Mouse (Mus musculus) hematopoietic stem cell, adult 5-6 weeks (primary cell): ENCODE measurements around the gene Cdc45. TPM values are rescaled to one million over a fixed set of nuclear protein-coding genes. Genes with fewer than 3 reads are reported as not detected.
A peak's percentile ranks its signal among the peaks of the same experiment; 100 is the strongest.

Source experiments
- ATAC-seq, 2 experiments: fragments of 125-278 bp in 1 of 2; replicated peaks in 1 of 2; 2 replicates each; pipeline ENCODE4 v1.8.0; 2016 to 2017; ENCODE audit warnings: inconsistent platforms in 2 of 2, mild to moderate bottlenecking in 2 of 2, moderate number of reproducible peaks in 2 of 2, low read depth in 1 of 2, moderate TSS enrichment in 1 of 2; ENCODE audit not compliant: low FRiP score in 2 of 2, poor library complexity in 2 of 2, severe bottlenecking in 2 of 2, insufficient read depth in 1 of 2, low TSS enrichment in 1 of 2
- total RNA-seq: library from RNA; stranded (forward); fragments of 172-1452, 232-1000 nt; gene quantifications from 2 replicates; pipeline ENCODE4 v1.2.3, GENCODE M21; 2017

The Cdc45 gene
- total RNA-seq, 1 experiment from 2014 or later, result 63.8 TPM

DNA sequence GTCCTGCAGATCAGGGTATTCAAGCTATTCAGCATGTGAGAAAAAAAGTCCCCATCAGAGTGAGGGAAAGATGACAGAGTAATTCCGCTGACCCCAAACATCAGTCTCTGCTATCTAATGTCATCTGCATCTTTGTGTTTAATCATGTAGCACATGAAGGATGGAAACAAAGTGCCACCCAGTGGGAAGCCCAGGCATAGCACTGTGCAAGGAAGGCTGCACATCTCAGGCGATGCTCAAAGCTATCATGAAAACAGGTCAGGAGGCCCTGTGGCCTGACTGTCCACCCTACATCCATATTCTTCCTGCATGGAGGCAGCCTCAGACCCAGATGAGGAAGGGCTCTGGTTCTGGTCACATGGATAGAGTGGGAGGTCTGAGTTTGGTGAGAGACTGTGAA lies 12.9 kb downstream of the Cdc45 start:
- ATAC-seq, result peak; percentile 32 to 64; a peak in 2 of 4 replicates

DNA sequence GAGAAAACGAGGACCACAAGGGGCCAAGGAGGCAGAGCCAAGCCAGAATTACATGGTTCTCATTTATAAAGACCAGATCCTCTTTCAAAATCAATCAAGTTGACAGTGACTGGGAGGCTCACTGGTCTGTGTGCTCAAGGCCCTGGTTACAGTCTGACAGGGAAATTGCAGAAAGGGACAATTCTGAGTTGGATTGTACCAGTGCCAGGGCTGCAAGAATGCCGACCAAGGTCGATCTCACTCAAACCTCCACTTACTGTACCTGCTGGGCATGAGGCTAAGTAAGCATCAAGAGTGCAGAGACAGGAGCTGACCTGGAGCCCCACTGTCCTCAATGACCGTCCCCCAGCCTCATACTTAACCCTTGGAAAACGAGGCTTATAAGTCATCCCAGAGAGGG lies 13.6 kb downstream of the Cdc45 start:
- no peak for ATAC-seq

DNA sequence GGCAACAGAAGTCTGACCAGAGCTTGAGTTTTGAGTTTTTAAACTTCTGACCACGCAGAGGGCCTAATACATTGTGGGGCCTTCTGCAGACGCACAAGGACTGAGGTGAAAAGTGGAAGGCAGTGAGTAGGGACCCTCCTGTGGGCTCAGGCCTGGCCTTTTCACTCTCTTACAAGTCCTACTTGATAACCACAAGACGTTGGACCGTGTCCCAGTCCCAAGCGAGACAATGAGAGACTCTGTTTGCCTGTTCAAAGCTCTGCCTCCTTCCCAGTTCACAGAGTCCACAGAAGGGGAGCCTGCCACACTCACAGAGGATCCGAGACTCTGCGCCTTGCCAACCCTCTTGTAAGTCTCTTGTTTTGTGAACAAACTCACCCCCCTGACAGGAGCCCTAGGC lies 15.1 kb downstream of the Cdc45 start:
- ATAC-seq, result no peak

DNA sequence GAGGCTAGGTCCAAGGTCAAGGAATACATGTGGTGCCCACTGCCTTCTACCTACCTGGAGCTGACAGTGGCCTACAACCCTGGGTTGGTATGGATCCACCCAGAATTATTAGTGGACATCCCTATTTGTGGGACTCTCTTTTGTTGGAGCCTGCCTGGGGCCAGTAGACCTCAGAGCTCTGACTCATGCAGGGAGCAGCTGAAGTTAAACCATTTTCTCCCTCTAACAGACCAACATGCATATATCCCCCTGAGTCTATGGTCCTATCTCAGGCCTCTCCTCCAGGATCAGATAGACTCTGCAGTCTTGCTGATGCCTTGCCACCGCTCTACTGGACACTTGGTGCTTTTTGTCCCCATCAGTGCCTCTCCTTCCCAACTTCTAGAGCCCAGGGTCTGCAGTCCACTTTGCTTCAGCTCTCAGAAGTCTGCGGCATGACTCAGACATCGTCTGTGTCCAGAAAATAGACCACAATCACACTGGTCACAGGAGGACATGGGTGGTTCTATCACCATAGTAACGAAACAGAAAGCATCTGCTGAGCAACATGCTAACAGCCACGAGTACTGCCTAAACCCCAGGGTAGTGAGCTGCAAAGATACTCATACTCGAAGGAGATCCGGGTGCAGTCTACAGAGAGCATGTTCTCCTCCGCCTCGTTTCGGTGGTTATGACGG lies 16.4 kb downstream of the Cdc45 start:
- no peak for ATAC-seq

DNA sequence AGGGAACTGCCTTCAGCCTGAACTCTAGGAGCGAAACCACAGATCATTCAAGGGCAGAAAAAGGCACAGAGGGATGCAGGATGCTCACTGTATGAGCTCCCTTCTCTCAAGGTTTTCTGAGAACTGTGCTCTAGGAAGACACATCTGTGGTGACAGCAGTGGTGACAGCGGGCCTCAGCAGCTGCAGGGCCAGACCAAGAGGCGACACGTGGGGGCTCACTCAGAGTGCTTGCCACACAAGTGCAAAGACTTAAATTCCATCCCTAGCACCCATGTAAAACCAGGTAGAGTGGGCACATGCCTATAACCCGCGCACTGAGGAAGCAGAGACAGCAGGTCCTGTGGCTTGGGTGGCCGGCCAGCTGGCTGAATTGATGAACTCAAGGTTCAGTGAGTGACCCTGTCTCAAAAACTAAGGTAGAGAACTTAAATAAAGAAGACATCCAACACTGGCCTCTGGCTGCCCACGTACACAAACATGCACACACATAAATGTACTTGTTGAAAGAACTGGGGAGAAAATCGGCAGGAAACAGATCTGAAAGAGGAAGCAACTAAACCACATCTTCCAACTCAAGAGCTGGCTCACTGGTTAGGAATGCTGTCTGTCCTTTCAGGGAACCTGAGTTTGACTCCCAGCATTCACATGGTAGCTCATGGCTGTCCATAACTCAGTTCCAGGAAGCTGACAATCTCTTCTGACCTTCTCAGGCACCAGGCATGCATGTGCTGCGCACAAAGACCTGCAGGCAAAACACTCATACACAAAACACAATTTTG lies 23.0 kb downstream of the Cdc45 start:
- ATAC-seq, result peak; percentile 63 to 80

DNA sequence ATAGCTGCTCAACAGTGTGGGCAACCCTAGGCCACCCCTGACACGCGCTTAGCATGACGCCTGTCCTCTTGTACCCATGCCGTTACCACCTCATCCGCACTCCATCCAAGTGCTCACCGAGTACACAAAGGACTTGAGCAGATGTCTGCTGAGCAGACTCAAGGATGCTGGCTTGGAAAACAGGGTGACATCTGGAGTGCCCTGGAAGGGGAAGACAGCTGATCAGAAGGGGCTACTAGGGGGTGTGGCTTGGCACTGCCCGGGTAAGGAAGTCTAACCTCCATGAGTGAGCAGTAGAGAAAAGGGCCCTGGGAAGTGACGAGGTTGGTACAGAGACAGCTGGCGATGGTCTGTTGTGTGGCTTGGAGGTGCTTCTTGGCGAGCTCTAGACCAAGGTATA lies 25.1 kb downstream of the Cdc45 start:
- ATAC-seq, result no peak

DNA sequence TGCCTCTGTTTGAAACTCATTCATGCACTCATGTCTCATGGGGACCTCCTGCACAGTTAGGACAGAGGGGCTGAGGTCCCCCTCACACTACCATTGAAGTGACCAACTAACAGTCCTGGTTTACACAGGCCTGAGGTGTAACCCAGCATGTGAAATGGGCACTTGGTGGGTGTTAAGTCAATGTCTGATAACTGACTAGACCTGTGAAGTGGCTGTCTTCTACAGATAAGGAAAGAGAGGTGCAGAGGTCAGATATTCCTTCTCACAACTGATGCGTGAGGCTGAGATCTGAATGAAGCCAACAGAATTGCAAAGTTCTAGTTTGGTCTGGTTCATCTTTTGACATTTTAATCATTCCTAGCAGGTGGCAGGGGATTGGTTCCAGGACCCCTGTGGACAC lies 26.3 kb downstream of the Cdc45 start:
- no peak for ATAC-seq

DNA sequence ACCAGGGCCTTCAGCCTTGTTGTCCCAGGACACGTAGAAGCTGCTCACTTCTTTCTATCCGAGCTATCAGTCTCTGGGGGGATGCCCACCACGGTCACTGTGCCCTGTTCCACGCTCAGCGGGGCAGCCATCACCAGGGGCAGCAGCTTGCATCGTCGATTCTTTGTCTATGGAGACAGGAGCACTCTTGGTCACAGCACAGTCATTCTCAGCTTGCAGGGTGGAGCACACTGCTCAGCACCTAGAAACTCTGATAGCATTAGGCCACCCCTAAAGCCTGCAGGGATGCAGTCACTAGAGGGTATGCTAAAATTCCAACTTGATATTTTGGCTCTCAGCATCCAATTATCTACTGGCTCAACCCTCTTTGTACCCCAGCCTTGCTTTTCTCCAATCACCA lies 26.8 kb downstream of the Cdc45 start:
- no peak for ATAC-seq

DNA sequence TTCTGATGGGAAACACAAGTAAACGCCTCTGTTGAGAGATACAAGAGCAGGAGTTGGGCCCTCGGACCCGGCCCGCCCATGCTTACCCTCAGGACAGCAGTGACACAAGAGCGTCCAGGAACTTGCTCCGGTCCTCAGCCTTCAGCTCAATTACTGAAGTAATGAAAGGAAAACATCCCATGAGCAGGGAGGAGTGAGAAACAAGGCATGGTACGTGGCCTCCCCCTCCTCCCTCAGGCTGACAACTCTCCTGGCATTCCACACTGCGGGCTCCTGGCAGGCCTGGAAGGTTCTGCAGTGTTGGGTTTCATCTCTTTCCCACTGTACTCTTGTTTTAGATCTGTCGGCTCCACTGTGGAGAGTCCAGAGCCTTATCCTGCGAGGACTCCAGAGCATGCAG lies 30.0 kb downstream of the Cdc45 start:
- ATAC-seq, result no peak

DNA sequence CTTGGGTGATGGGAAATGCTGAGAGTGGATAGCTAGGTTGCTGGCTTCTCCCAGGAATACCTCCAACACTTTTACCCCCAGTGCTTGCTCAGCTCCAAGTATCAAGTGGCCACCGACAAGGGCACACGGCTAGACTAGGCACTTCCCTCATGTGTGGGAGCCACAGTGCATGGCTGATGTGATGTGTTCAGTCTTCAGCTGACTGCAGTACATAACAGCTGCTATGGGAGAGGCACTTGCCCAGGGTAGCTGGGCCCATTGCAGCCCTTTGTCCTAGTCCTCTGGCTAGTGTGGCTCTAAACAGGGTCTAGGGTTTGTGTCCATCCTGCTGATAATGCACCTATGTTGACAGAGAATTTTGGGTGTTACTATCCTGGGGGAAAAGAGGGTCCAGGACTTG lies 33.3 kb downstream of the Cdc45 start:
- ATAC-seq, result no peak

DNA sequence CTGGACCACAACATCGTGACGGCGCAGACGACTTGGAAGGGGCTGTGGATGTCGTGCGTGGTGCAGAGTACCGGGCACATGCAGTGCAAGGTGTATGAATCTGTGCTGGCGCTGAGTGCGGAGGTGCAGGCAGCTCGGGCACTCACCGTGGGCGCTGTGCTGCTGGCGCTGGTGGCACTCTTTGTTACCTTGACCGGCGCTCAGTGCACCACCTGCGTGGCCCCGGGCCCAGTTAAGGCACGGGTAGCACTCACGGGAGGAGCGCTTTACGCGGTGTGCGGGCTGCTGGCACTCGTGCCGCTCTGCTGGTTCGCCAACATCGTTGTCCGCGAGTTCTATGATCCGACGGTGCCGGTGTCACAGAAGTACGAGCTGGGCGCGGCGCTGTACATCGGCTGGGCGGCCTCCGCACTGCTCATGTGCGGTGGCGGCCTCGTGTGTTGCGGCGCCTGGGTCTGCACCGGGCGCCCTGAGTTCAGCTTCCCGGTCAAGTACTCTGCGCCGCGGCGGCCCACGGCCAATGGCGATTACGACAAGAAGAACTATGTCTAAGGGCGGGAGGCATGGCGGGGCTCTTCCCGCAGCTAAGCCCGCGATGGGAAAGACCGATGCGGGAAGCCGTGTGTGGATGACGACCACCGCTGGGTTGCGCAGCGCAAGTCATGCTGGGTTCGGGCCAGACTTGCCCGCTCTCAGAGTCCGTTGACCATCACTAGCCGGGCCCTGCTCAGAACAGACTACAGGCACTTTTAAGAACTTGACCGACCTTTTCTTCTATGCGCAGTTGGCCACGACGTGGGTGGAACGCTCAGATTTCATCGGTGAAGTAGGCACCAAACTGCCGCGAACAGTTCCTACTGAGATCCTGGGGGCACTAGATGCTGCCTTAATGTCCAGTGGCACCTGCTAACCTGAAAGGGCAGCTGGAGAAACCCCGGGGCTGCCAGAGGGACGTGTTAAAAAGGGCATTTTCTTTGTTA lies 34.4 kb downstream of the Cdc45 start:
- ATAC-seq, result peak; percentile 36 to 42; a peak in 3 of 4 replicates

DNA sequence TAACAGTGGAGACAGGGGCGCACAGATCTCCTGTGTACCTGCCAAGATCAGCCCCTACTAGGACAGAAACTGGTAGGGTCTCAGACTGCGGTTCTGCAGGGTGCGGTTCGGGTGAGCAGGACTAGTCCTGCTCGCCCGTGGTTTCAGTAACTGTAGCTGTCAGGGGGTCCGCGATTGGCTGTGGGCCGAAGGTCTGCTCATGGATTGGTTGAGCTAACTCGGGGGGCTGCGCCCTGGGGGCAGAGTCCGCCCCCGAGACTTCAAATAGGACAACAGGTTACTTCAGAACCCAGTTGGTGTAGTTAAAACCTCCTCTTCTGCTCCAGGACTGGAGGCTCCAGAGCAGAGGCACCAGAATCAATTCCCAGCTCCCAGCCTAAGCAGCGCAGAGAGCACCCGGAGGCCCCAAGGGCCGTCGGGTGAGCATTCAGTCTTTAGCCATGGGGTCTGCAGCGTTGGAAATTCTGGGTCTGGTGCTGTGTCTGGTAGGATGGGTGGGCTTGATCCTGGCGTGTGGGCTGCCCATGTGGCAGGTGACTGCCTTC lies 35.2 kb downstream of the Cdc45 start, which contains the start of gene Cldn5:
Gene Cldn5 (plus strand): TSS at position 292 of the 545 bp plus-strand sequence.
- 0 out of 4 replicates have a peak, but pooled peaks of 1 of the 2 experiments have one; percentile 20 for ATAC-seq

DNA sequence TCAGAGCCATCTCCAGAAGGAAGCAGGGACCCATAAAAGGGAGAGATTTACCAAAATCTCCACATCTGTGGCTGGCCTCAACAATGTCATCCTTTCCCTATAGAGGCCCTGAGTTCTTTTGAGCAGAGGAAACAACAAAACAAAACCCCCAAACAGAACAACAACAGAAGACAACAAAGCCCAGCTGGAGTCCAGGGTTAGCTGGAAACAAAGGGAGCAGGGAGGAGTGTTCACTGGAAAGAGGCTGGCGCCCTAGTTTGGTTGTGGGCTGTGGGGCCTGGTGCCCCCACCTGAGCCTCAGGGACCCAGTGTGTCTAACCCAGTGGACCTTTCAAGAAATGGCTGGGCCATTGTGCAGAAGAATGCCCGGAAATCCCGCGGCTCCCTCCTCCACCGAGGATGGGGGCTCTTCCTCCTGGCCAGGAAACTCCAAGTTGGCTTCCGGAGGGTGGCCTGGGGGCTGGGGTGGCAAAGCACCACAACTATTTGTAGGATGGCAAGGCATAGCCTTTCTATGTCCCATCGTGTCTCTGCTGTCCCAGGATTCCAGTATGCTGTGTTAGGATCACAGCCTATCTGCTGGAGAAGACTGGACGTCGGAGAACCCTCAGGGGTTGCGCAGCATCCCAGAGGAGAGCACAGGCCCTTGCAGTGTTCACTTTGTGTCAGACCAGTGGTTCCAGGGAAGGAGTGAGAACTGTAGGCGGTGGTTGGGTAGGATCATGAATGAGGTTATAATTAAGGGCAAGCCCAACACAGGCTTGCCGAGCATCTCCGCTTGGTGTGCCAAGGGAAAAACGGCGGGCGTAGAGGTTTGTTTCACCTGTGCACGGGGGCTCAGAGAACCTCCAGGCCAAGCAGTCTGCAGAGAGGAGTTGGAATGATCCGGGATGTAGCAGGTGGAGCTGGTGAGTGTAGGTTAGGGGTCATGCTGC lies 35.9 kb downstream of the Cdc45 start:
- no peak for ATAC-seq

DNA sequence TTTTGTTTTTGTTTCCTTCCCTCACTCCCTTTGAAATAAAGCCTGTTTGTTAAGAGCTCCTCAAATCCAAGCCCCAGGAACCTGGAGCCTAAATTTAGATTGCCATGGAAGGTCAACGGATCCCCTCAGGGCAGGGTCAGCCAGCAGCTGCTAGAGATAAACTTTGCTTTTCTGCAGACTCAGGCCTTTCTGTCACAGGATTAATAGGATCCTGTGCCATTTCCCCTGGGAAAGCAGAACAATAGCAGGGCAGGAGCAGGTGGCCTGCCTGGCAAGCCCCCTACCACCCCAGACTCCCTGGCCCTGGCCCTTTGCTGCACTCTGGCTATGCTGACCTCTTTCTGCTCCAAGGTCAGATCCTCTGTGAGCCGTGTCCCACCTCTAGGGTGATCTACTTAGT lies 37.9 kb downstream of the Cdc45 start:
- ATAC-seq, result no peak

DNA sequence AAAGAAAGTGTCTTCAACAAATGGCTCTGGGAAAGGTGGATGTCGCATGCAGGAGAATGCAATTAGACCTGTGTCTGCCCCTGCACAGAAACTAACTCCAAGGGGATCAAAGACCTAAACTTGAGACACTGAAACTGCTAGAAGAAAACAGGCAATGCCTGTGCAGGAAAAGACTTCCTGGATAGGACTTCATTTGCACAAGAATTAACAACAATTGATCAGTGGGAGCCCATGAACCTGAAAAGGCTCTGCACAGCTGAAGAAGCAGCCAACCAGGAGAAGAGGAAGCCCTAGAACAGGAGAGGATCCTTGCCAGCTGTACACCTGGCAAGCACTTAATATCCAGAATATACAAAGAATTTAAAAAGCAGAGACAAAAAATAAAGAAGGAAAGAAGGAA lies 42.3 kb downstream of the Cdc45 start:
- no peak for ATAC-seq

DNA sequence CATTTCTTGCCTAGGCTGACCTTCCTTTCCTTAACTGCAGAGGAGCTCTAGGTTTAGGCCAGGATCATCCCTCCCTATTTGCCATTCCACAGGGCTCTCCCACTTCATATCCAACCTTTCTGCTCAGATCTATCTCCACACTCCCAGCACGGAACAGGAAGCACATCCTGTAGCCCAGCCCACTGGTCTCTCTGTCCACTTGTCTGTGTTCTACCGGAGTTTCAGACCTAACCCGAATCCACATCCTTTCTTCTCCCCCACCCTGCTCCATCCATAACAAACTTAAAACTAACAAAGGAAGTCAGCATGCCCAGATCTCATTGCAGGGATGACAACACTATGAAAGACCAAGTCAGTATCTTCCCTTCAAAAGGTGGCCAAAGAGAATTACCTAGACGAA lies 45.4 kb downstream of the Cdc45 start:
- ATAC-seq, result no peak
